Mouse (Mus musculus) ES-E14 (cell line): ENCODE measurements around the gene Bmf. TPM values are rescaled to one million over a fixed set of nuclear protein-coding genes. Genes with fewer than 3 reads are reported as not detected.

ENCODE experiments used
- DNase-seq: peaks from one replicate; pipeline ENCODE4 v3.0.0-alpha.2; 2013; ENCODE audit warnings: low read depth, low spot score
- H3K27ac ChIP-seq: 2 replicates; pipeline ENCODE4 v1.5.1; 2012; ENCODE audit warnings: low read depth, mild to moderate bottlenecking, low read length, moderate library complexity, mixed read lengths; ENCODE audit not compliant: poor library complexity, insufficient read depth, severe bottlenecking
- H3K36me3 ChIP-seq: 2 replicates; pipeline ENCODE4 v1.6.1; 2012; ENCODE audit warnings: mild to moderate bottlenecking, low read length, moderate library complexity, mixed read lengths; ENCODE audit not compliant: control insufficient read depth, poor library complexity, insufficient read depth, severe bottlenecking
- H3K4me1 ChIP-seq, 2 experiments: fragments of 150-350 bp in 1 of 2; sonication (generic) in 1 of 2; 2 replicates each; pipeline ENCODE4 v1.6.1; 2012; ENCODE audit warnings: low read length in 2 of 2, mild to moderate bottlenecking in 1 of 2, mixed read lengths in 1 of 2; ENCODE audit not compliant: control insufficient read depth in 2 of 2, insufficient read depth in 2 of 2, poor library complexity in 1 of 2
- H3K4me3 ChIP-seq, 2 experiments: fragments of 150-350 bp in 1 of 2; sonication (generic) in 1 of 2; 2 replicates each; pipeline ENCODE4 v1.5.1; 2012; ENCODE audit warnings: low read length in 2 of 2, low read depth in 1 of 2, mild to moderate bottlenecking in 1 of 2, mixed read lengths in 1 of 2; ENCODE audit not compliant: insufficient read depth in 1 of 2, poor library complexity in 1 of 2, severe bottlenecking in 1 of 2
- H3K9ac ChIP-seq: 2 replicates; pipeline ENCODE4 v1.6.1; 2012; ENCODE audit warnings: low read depth, mild to moderate bottlenecking, low read length, mixed read lengths; ENCODE audit not compliant: poor library complexity, insufficient read depth, severe bottlenecking
- H3K9me3 ChIP-seq: fragments of 150-350 bp; sonication (generic); 2 replicates; pipeline ENCODE4 v1.6.1; 2012; ENCODE audit warnings: low read depth, mild to moderate bottlenecking, low read length; ENCODE audit not compliant: control insufficient read depth, insufficient read depth
- CHD2 ChIP-seq: IDR thresholded peaks from 2 replicates; pipeline ENCODE4 v1.6.1; 2014; ENCODE audit warnings: mild to moderate bottlenecking, low read depth, low read length, inconsistent platforms
- HCFC1 ChIP-seq: IDR thresholded peaks from 2 replicates; pipeline ENCODE4 v1.6.1; 2012; ENCODE audit warnings: low read length, inconsistent platforms, borderline replicate concordance; ENCODE audit not compliant: insufficient read depth
- MAFK ChIP-seq: IDR thresholded peaks from 2 replicates; pipeline ENCODE4 v1.6.1; 2014; ENCODE audit warnings: mild to moderate bottlenecking, low read depth, low read length, inconsistent platforms; ENCODE audit not compliant: insufficient read depth
- ZC3H11A ChIP-seq: IDR thresholded peaks from 2 replicates; pipeline ENCODE4 v1.6.1; 2012; ENCODE audit warnings: low read depth, mild to moderate bottlenecking, inconsistent platforms, low read length, borderline replicate concordance
- ZNF384 ChIP-seq: IDR thresholded peaks from 2 replicates; pipeline ENCODE4 v1.6.1; 2012; ENCODE audit warnings: low read depth, low read length, inconsistent platforms
- in situ Hi-C, 2 experiments: fragments of 600-800 bp; cut with MboI; formaldehyde crosslinking; loops; one replicate each; pipeline ENCODE4 v1.15.1; 2025; ENCODE audit warnings: low sequenced_read_pairs in 2 of 2, inconsistent platforms in 1 of 2; ENCODE audit not compliant: unreplicated experiment in 2 of 2
- total RNA-seq: library from RNA; depleted of rRNA; stranded (reverse); fragments of 300-350 nt; gene quantifications from 2 replicates; pipeline ENCODE4 v1.2.3, GENCODE M21; 2012

Gene Bmf
- total RNA-seq, 1 experiment = 9.1 TPM

- TF ChIP-seq CHD2 (no peak), ZC3H11A (peak; percentile 33; the same call in 1 of the 2 replicates), MAFK (no peak)
- H3K9ac ChIP-seq = no peak overlapping the region
- no peak overlapping the region for H3K27ac ChIP-seq
- H3K36me3 ChIP-seq = no peaks in the 10 kb centered on the region
- in situ Hi-C loops = loop anchor here (5.0 to 25.0 kb wide), 3 partner anchors 119 to 399 kb away; no protein-coding TSS in a partner anchor
- no peak for DNase-seq
- H3K4me3 ChIP-seq = no peak overlapping the region
- H3K9me3 ChIP-seq = no peaks in the 10 kb centered on the region
- peaks cover 10 to 15% of the 10 kb centered on the region in 2 experiments for H3K4me1 ChIP-seq
Measured at GRCm38 (mm10) chr2:118487806-118488205, 61.7 kb downstream of the Bmf start.

- H3K9ac ChIP-seq = no peak overlapping the region
- no peaks in the 10 kb centered on the region for H3K9me3 ChIP-seq
- no peaks in the 10 kb centered on the region for H3K36me3 ChIP-seq
- no peak overlapping the region for H3K27ac ChIP-seq
- H3K4me1 ChIP-seq = peaks cover 10 to 15% of the 10 kb centered on the region in 2 experiments
- no peak overlapping the region for H3K4me3 ChIP-seq
- TF ChIP-seq ZC3H11A = peak; percentile 42; the same call in 1 of the 2 replicates
- no peak for TF ChIP-seq ZNF384
- in situ Hi-C loops = loop anchor here (5.0 to 25.0 kb wide), 3 partner anchors 120 to 400 kb away; no protein-coding TSS in a partner anchor
- DNase-seq = peak; percentile 64
Measured at GRCm38 (mm10) chr2:118486933-118487332, 62.6 kb downstream of the Bmf start.

GRCm38 (mm10) chr2:118485415-118485814 lies 64.1 kb downstream of the Bmf start:
- Histone ChIP-seq H3K4me1 (peaks cover 10 to 15% of the 10 kb centered on the region in 2 experiments), H3K9me3 (no peaks in the 10 kb centered on the region), H3K36me3 (no peaks in the 10 kb centered on the region), H3K27ac (peak overlapping the region; percentile 7; the same call in 1 of the 2 replicates), H3K9ac (no peak overlapping the region), H3K4me3 (no peak overlapping the region)
- TF ChIP-seq HCFC1 (no peak), CHD2 (no peak), ZC3H11A (no peak), MAFK (no peak)
- in situ Hi-C loops = loop anchor here (5.0 to 25.0 kb wide), 3 partner anchors 122 to 402 kb away; no protein-coding TSS in a partner anchor
- DNase-seq = peak; percentile 68

GRCm38 (mm10) chr2:118484386-118484898 lies 65.0 kb downstream of the Bmf start:
- no peak for DNase-seq
- Histone ChIP-seq H3K4me3 (no peak overlapping the region), H3K36me3 (no peaks in the 10 kb centered on the region), H3K27ac (no peak overlapping the region), H3K9ac (no peak overlapping the region), H3K9me3 (no peaks in the 10 kb centered on the region), H3K4me1 (peaks cover 13 to 15% of the 10 kb centered on the region in 2 experiments)
- in situ Hi-C loops = loop anchor here in 1 of 2 experiments (10.0 to 25.0 kb wide), 2 partner anchors 130 to 403 kb away; no protein-coding TSS in a partner anchor
- no peak for TF ChIP-seq MAFK

- Histone ChIP-seq H3K9me3 (no peaks in the 10 kb centered on the region), H3K9ac (no peak overlapping the region), H3K27ac (no peak overlapping the region), H3K36me3 (no peaks in the 10 kb centered on the region), H3K4me3 (no peak overlapping the region), H3K4me1 (peaks cover 14 to 15% of the 10 kb centered on the region in 2 experiments)
- in situ Hi-C loops = loop anchor here in 1 of 2 experiments (10.0 to 25.0 kb wide), 2 partner anchors 132 to 404 kb away; no protein-coding TSS in a partner anchor
- no peak for DNase-seq
- TF ChIP-seq ZNF384 (no peak), HCFC1 (no peak), MAFK (no peak), ZC3H11A (no peak), CHD2 (no peak)
Measured at GRCm38 (mm10) chr2:118483032-118483431, 66.5 kb downstream of the Bmf start.
